Mouse (Mus musculus): ENCODE results near the gene Mecom. TPM values are rescaled to one million over a fixed set of nuclear protein-coding genes. Genes with fewer than 3 reads are reported as not detected.

Gene Mecom
- polyA plus RNA-seq, 1 experiment = 0.02 TPM

GRCm38 (mm10) chr3:30269253-30269652 is 278.6 kb downstream of the Mecom start:
- TF ChIP-seq TAL1 (IDR thresholded peaks at IDR 0.05; ENCODE audit: low read length) (no peak), GATA1 (IDR thresholded peaks at IDR 0.05; ENCODE audit: low read length) (no peak)
- Histone ChIP-seq H3K36me3 (ENCODE audit: control insufficient read depth) (no peaks in the 10 kb centered on the region), H3K4me3 (replicated peaks) (no peak overlapping the region), H3K27me3 (ENCODE audit: control insufficient read depth) (no peaks in the 10 kb centered on the region), H3K4me1 (ENCODE audit: control insufficient read depth) (no peaks in the 10 kb centered on the region), H3K9me3 (ENCODE audit: control insufficient read depth, low read length) (no peaks in the 10 kb centered on the region)

- TF ChIP-seq GATA1 (IDR thresholded peaks at IDR 0.05; ENCODE audit: low read length) (no peak), TAL1 (IDR thresholded peaks at IDR 0.05; ENCODE audit: low read length) (no peak)
- no peaks in the 10 kb centered on the region for H3K27me3 ChIP-seq (ENCODE audit: control insufficient read depth)
- H3K9me3 ChIP-seq (ENCODE audit: control insufficient read depth, low read length) = no peaks in the 10 kb centered on the region
Measured at GRCm38 (mm10) chr3:30260945-30261344, 286.9 kb downstream of the Mecom start.

DNA sequence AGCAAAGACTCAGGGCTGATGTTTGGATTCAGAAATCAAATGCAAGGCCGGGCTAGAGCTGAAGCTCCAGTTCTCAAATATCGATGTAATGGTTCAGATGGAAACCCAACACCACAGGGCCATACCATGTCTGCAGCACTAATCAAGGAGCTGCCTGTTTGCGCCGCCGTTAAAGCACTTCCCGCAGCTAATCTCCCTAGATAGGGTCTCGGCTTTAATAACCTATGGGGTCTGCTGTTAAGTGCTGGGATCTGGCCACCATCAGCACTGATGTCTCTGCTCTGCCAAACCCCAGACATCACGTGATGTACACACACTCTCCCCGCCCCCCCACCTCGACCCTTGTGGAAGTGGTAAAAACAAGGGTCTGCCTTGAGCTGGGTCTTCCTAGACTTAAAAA is 289.4 kb downstream of the Mecom start:
- no peaks in the 10 kb centered on the region for H3K27me3 ChIP-seq (ENCODE audit: control insufficient read depth)
- H3K36me3 ChIP-seq (ENCODE audit: control insufficient read depth) = no peaks in the 10 kb centered on the region
- H3K4me1 ChIP-seq (ENCODE audit: control insufficient read depth) = no peaks in the 10 kb centered on the region
- no peaks in the 10 kb centered on the region for H3K9me3 ChIP-seq (ENCODE audit: control insufficient read depth, low read length)
- H3K4me3 ChIP-seq (replicated peaks) = no peak overlapping the region
- TF ChIP-seq TAL1 (IDR thresholded peaks at IDR 0.05; ENCODE audit: low read length) (no peak), GATA1 (IDR thresholded peaks at IDR 0.05; ENCODE audit: low read length) (no peak)

More at GRCm38 (mm10) chr3:30260945-30261344, 286.9 kb downstream of the Mecom start:
- Histone ChIP-seq H3K4me3 (replicated peaks) (no peak overlapping the region), H3K4me1 (ENCODE audit: control insufficient read depth) (no peaks in the 10 kb centered on the region), H3K36me3 (ENCODE audit: control insufficient read depth) (no peaks in the 10 kb centered on the region)

GRCm38 (mm10) chr3:30257776-30258175 is 290.0 kb downstream of the Mecom start:
- TF ChIP-seq TAL1 (IDR thresholded peaks at IDR 0.05; ENCODE audit: low read length) (no peak), GATA1 (IDR thresholded peaks at IDR 0.05; ENCODE audit: low read length) (no peak)

GRCm38 (mm10) chr3:30256896-30257295 is 290.9 kb downstream of the Mecom start:
- Histone ChIP-seq H3K27me3 (ENCODE audit: control insufficient read depth) (no peaks in the 10 kb centered on the region), H3K4me1 (ENCODE audit: control insufficient read depth) (no peaks in the 10 kb centered on the region), H3K9me3 (ENCODE audit: control insufficient read depth, low read length) (no peaks in the 10 kb centered on the region), H3K36me3 (ENCODE audit: control insufficient read depth) (no peaks in the 10 kb centered on the region), H3K4me3 (replicated peaks) (no peak overlapping the region)
- no peak for TF ChIP-seq GATA1 (IDR thresholded peaks at IDR 0.05; ENCODE audit: low read length)
- TF ChIP-seq TAL1 (IDR thresholded peaks at IDR 0.05; ENCODE audit: low read length) = no peak

More at GRCm38 (mm10) chr3:30257776-30258175, 290.0 kb downstream of the Mecom start:
- no peaks in the 10 kb centered on the region for H3K36me3 ChIP-seq (ENCODE audit: control insufficient read depth)
- H3K4me1 ChIP-seq (ENCODE audit: control insufficient read depth) = no peaks in the 10 kb centered on the region
- no peaks in the 10 kb centered on the region for H3K9me3 ChIP-seq (ENCODE audit: control insufficient read depth, low read length)
- H3K4me3 ChIP-seq (replicated peaks) = no peak overlapping the region
- H3K27me3 ChIP-seq (ENCODE audit: control insufficient read depth) = no peaks in the 10 kb centered on the region

- TF ChIP-seq TAL1 (IDR thresholded peaks at IDR 0.05; ENCODE audit: low read length) = no peak
- TF ChIP-seq GATA1 (IDR thresholded peaks at IDR 0.05; ENCODE audit: low read length) = no peak
- no peak overlapping the region for H3K4me3 ChIP-seq (replicated peaks)
- H3K36me3 ChIP-seq (ENCODE audit: control insufficient read depth) = no peaks in the 10 kb centered on the region
- no peaks in the 10 kb centered on the region for H3K9me3 ChIP-seq (ENCODE audit: control insufficient read depth, low read length)
- no peaks in the 10 kb centered on the region for H3K4me1 ChIP-seq (ENCODE audit: control insufficient read depth)
- H3K27me3 ChIP-seq (ENCODE audit: control insufficient read depth) = no peaks in the 10 kb centered on the region
Measured at GRCm38 (mm10) chr3:30255828-30256227, 292.0 kb downstream of the Mecom start.

DNA sequence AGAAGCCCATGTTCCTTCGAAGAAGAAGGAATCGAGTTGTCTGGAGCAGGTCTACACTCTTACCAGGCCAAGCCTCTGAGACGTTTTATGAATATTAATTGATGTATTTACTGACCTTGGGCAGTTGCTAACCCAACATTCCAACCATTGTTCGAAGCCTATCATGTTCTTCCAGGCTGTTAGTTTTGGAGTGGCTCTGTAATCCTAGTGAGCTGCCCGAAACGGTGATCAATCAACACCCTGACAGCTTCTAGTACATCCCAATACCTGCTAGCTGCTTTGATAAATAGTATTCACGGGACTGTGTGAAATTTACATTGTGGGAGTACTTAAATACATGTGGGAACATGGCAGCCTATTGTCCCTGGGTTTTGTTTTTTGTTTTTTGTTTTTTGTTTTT is 293.4 kb downstream of the Mecom start:
- Histone ChIP-seq H3K4me3 (replicated peaks) (no peak overlapping the region), H3K4me1 (ENCODE audit: control insufficient read depth) (no peaks in the 10 kb centered on the region), H3K9me3 (ENCODE audit: control insufficient read depth, low read length) (no peaks in the 10 kb centered on the region), H3K36me3 (ENCODE audit: control insufficient read depth) (no peaks in the 10 kb centered on the region), H3K27me3 (ENCODE audit: control insufficient read depth) (no peaks in the 10 kb centered on the region)
- TF ChIP-seq TAL1 (IDR thresholded peaks at IDR 0.05; ENCODE audit: low read length) (no peak), GATA1 (IDR thresholded peaks at IDR 0.05; ENCODE audit: low read length) (no peak)

DNA sequence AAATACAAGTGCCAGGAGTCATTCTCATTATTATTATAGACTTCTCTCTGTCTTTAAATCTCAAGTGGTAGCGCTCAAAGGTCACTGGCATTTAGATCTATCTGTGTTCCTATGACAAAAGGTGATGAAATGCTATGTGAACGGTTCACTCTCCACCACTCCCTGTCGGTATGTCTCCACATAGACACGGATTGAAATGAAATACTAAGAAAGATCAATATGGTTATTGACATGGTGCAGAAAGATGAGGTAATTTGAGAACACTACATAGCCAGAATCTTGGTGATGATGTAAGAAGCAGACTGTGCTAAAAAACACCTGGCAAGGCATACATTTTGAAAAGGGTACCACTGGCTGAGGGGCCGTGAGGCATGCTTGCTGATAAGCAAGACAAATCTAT is 294.1 kb downstream of the Mecom start:
- Histone ChIP-seq H3K4me3 (replicated peaks) (no peak overlapping the region), H3K27me3 (ENCODE audit: control insufficient read depth) (no peaks in the 10 kb centered on the region), H3K9me3 (ENCODE audit: control insufficient read depth, low read length) (no peaks in the 10 kb centered on the region), H3K36me3 (ENCODE audit: control insufficient read depth) (no peaks in the 10 kb centered on the region), H3K4me1 (ENCODE audit: control insufficient read depth) (no peaks in the 10 kb centered on the region)
- TF ChIP-seq TAL1 (IDR thresholded peaks at IDR 0.05; ENCODE audit: low read length) (no peak), GATA1 (IDR thresholded peaks at IDR 0.05; ENCODE audit: low read length) (no peak)

GRCm38 (mm10) chr3:30248656-30249384 is 299.0 kb downstream of the Mecom start:
- H3K9me3 ChIP-seq (ENCODE audit: control insufficient read depth, low read length) = no peaks in the 10 kb centered on the region
- H3K4me3 ChIP-seq (replicated peaks) = no peak overlapping the region
- no peaks in the 10 kb centered on the region for H3K36me3 ChIP-seq (ENCODE audit: control insufficient read depth)
- H3K27me3 ChIP-seq (ENCODE audit: control insufficient read depth) = no peaks in the 10 kb centered on the region
- no peaks in the 10 kb centered on the region for H3K4me1 ChIP-seq (ENCODE audit: control insufficient read depth)
- TF ChIP-seq GATA1 (IDR thresholded peaks at IDR 0.05; ENCODE audit: low read length) (no peak), TAL1 (IDR thresholded peaks at IDR 0.05; ENCODE audit: low read length) (no peak)
